Mouse (Mus musculus): ENCODE results near the gene Grin3a. TPM values are rescaled to one million over a fixed set of nuclear protein-coding genes. Genes with fewer than 3 reads are reported as not detected.
A peak's percentile ranks its signal among the peaks of the same experiment; 100 is the strongest.
"Not testable (repeated sequence)": the region's sequence is repeated elsewhere in the genome, so short reads cannot be mapped to it uniquely, and the experiment has no call there.

Grin3a gene
- polyA plus RNA-seq, 1 experiment, result 0.05 TPM

GRCm38 (mm10) chr4:49631319-49632138 is 214.0 kb downstream of the Grin3a start, which contains the start of gene Rnf20:
Gene Rnf20 (plus strand): TSS chr4:49632006.
- H3K27me3 ChIP-seq (ENCODE audit: control insufficient read depth, insufficient read depth, low read length), result no peaks in the 10 kb centered on the region
- H3K36me3 ChIP-seq (ENCODE audit: control insufficient read depth, insufficient read depth, low read length), result peaks cover 5% of the 10 kb centered on the region
- H3K4me3 ChIP-seq (ENCODE audit: control insufficient read depth, insufficient read depth, low read length), result peak within 1 kb of the TSS; percentile 84
- 3% methylated on average over 37 of the region's 37 CpGs for WGBS
- H3K27ac ChIP-seq (ENCODE audit: control insufficient read depth, insufficient read depth, low read length), result no peak within 1 kb of the TSS
- peak; percentile 92 for DNase-seq
- 0 out of 2 replicates have a peak, but pooled peaks have one; percentile 13 for TF ChIP-seq CTCF (IDR thresholded peaks at IDR 0.05; ENCODE audit: borderline replicate concordance, control insufficient read depth, extremely low read depth, insufficient read depth, low read length, poor library complexity)
- peak; percentile 67; the same call in 1 of the 2 replicates for TF ChIP-seq POLR2A (IDR thresholded peaks at IDR 0.05; ENCODE audit: control insufficient read depth, extremely low read depth, insufficient read depth, low read length, poor library complexity)
- no peaks in the 10 kb centered on the region for H3K4me1 ChIP-seq (replicated peaks; ENCODE audit: control insufficient read depth, insufficient read depth, low read length)

- DNase-seq, result no peak
- TF ChIP-seq CTCF (IDR thresholded peaks at IDR 0.05; ENCODE audit: borderline replicate concordance, control insufficient read depth, extremely low read depth, insufficient read depth, low read length, poor library complexity) (no peak), POLR2A (IDR thresholded peaks at IDR 0.05; ENCODE audit: control insufficient read depth, extremely low read depth, insufficient read depth, low read length, poor library complexity) (no peak)
These were observed 216.6 kb downstream of the Grin3a start for GRCm38 (mm10) chr4:49628941-49629340.

GRCm38 (mm10) chr4:49626973-49627372 is 218.6 kb downstream of the Grin3a start:
- TF ChIP-seq POLR2A (IDR thresholded peaks at IDR 0.05; ENCODE audit: control insufficient read depth, extremely low read depth, insufficient read depth, low read length, poor library complexity) (no peak), CTCF (IDR thresholded peaks at IDR 0.05; ENCODE audit: borderline replicate concordance, control insufficient read depth, extremely low read depth, insufficient read depth, low read length, poor library complexity) (no peak)
- peak; percentile 66 for DNase-seq
- no peaks in the 10 kb centered on the region for H3K27me3 ChIP-seq (ENCODE audit: control insufficient read depth, insufficient read depth, low read length)
- no peak overlapping the region for H3K4me3 ChIP-seq (ENCODE audit: control insufficient read depth, insufficient read depth, low read length)
- H3K27ac ChIP-seq (ENCODE audit: control insufficient read depth, insufficient read depth, low read length), result no peak overlapping the region
- WGBS, result under 1% methylated on average over 3 of the region's 3 CpGs
- no peaks in the 10 kb centered on the region for H3K4me1 ChIP-seq (replicated peaks; ENCODE audit: control insufficient read depth, insufficient read depth, low read length)
- no peaks in the 10 kb centered on the region for H3K36me3 ChIP-seq (ENCODE audit: control insufficient read depth, insufficient read depth, low read length)

More at GRCm38 (mm10) chr4:49628941-49629340, 216.6 kb downstream of the Grin3a start:
- Histone ChIP-seq H3K4me1 (replicated peaks; ENCODE audit: control insufficient read depth, insufficient read depth, low read length) (no peaks in the 10 kb centered on the region), H3K36me3 (ENCODE audit: control insufficient read depth, insufficient read depth, low read length) (no peaks in the 10 kb centered on the region), H3K27me3 (ENCODE audit: control insufficient read depth, insufficient read depth, low read length) (no peaks in the 10 kb centered on the region), H3K27ac (ENCODE audit: control insufficient read depth, insufficient read depth, low read length) (no peak overlapping the region), H3K4me3 (ENCODE audit: control insufficient read depth, insufficient read depth, low read length) (no peak overlapping the region)
- WGBS, result 91% methylated on average over 5 of the region's 5 CpGs

GRCm38 (mm10) chr4:49624969-49625368 is 220.6 kb downstream of the Grin3a start:
- not testable (repeated sequence) for DNase-seq; H3K27me3 ChIP-seq (ENCODE audit: control insufficient read depth, insufficient read depth, low read length); H3K4me3 ChIP-seq (ENCODE audit: control insufficient read depth, insufficient read depth, low read length); H3K4me1 ChIP-seq (replicated peaks; ENCODE audit: control insufficient read depth, insufficient read depth, low read length); H3K36me3 ChIP-seq (ENCODE audit: control insufficient read depth, insufficient read depth, low read length); H3K27ac ChIP-seq (ENCODE audit: control insufficient read depth, insufficient read depth, low read length)
- 90% methylated on average over 4 of the region's 4 CpGs for WGBS

GRCm38 (mm10) chr4:49623916-49624315 is 221.6 kb downstream of the Grin3a start:
- Histone ChIP-seq H3K4me1 (replicated peaks; ENCODE audit: control insufficient read depth, insufficient read depth, low read length) (no peaks in the 10 kb centered on the region), H3K36me3 (ENCODE audit: control insufficient read depth, insufficient read depth, low read length) (no peaks in the 10 kb centered on the region), H3K27ac (ENCODE audit: control insufficient read depth, insufficient read depth, low read length) (no peak overlapping the region), H3K27me3 (ENCODE audit: control insufficient read depth, insufficient read depth, low read length) (no peaks in the 10 kb centered on the region), H3K4me3 (ENCODE audit: control insufficient read depth, insufficient read depth, low read length) (no peak overlapping the region)
- no peak for TF ChIP-seq CTCF (IDR thresholded peaks at IDR 0.05; ENCODE audit: borderline replicate concordance, control insufficient read depth, extremely low read depth, insufficient read depth, low read length, poor library complexity)
- TF ChIP-seq POLR2A (IDR thresholded peaks at IDR 0.05; ENCODE audit: control insufficient read depth, extremely low read depth, insufficient read depth, low read length, poor library complexity), result no peak
- DNase-seq, result no peak
- WGBS, result 90% methylated on average over 4 of the region's 4 CpGs

GRCm38 (mm10) chr4:49622272-49622671 is 223.3 kb downstream of the Grin3a start:
- no peak for TF ChIP-seq CTCF (IDR thresholded peaks at IDR 0.05; ENCODE audit: borderline replicate concordance, control insufficient read depth, extremely low read depth, insufficient read depth, low read length, poor library complexity)
- TF ChIP-seq POLR2A (IDR thresholded peaks at IDR 0.05; ENCODE audit: control insufficient read depth, extremely low read depth, insufficient read depth, low read length, poor library complexity), result no peak
- Histone ChIP-seq H3K4me3 (ENCODE audit: control insufficient read depth, insufficient read depth, low read length) (no peak overlapping the region), H3K4me1 (replicated peaks; ENCODE audit: control insufficient read depth, insufficient read depth, low read length) (no peaks in the 10 kb centered on the region), H3K27me3 (ENCODE audit: control insufficient read depth, insufficient read depth, low read length) (no peaks in the 10 kb centered on the region), H3K27ac (ENCODE audit: control insufficient read depth, insufficient read depth, low read length) (no peak overlapping the region), H3K36me3 (ENCODE audit: control insufficient read depth, insufficient read depth, low read length) (no peaks in the 10 kb centered on the region)
- no peak for DNase-seq
- 95% methylated on average over 2 of the region's 2 CpGs for WGBS

- H3K27me3 ChIP-seq (ENCODE audit: control insufficient read depth, insufficient read depth, low read length); H3K4me1 ChIP-seq (replicated peaks; ENCODE audit: control insufficient read depth, insufficient read depth, low read length); DNase-seq; H3K36me3 ChIP-seq (ENCODE audit: control insufficient read depth, insufficient read depth, low read length); H3K4me3 ChIP-seq (ENCODE audit: control insufficient read depth, insufficient read depth, low read length); H3K27ac ChIP-seq (ENCODE audit: control insufficient read depth, insufficient read depth, low read length): not testable (repeated sequence)
- 21% methylated on average over 7 of the region's 7 CpGs for WGBS
These were observed 225.7 kb downstream of the Grin3a start for GRCm38 (mm10) chr4:49619861-49620260.
